9 mouse cellular contexts compared by ENCODE assay signal in genomic region chr3:89418861-89419250, GRCm38 (mm10). TPM values are rescaled to one million over a fixed set of nuclear protein-coding genes. Genes with fewer than 3 reads are reported as not detected.
A peak's percentile ranks its signal among the peaks of the same experiment; 100 is the strongest.
DNase-seq lines count a peak whose midpoint lies in the region; ATAC-seq lines count a peak whose summit lies in the region.
"Had no signal": no experiment of that assay in that cellular context is flagged by ENCODE, and none has a peak within 500 bp of the region (broad histone marks: within the 10 kb centered on the region; RNA-seq: fewer than 3 reads in every experiment).

No protein-coding gene starts in this region.

- peaks cover 3% of the 10 kb centered on the region; the same call in 1 of the 2 replicates for H3K9me3 ChIP-seq in megakaryocyte, embryonic 14.5 days
- H3K9me3 ChIP-seq in heart, embryonic 15.5 days (replicated peaks) = no peaks in the 10 kb centered on the region
- no peaks in the 10 kb centered on the region for H3K9me3 ChIP-seq in stomach, embryonic 14.5 days (ENCODE audit: control insufficient read depth, low read depth, low read length)

- peak overlapping the region; percentile 72 for H3K9ac ChIP-seq in heart, embryonic 15.5 days
- peak overlapping the region; percentile 54 for H3K9ac ChIP-seq in stomach, embryonic 14.5 days (replicated peaks; ENCODE audit: low read depth, low read length)

- H3K4me2 ChIP-seq in heart, embryonic 15.5 days = peak overlapping the region; percentile 71
- H3K4me2 ChIP-seq in stomach, embryonic 14.5 days (replicated peaks; ENCODE audit: low read depth, low read length) = peak overlapping the region; percentile 66

- peaks cover 48% of the 10 kb centered on the region for H3K36me3 ChIP-seq in megakaryocyte, embryonic 14.5 days (replicated peaks; ENCODE audit: low read length)
- peaks cover 31% of the 10 kb centered on the region for H3K36me3 ChIP-seq in heart, embryonic 15.5 days
- peaks cover 28% of the 10 kb centered on the region for H3K36me3 ChIP-seq in stomach, embryonic 14.5 days (ENCODE audit: control insufficient read depth, insufficient read depth, low read length)

- ATAC-seq in megakaryocyte, adult 5-6 weeks (ENCODE audit: poor library complexity, severe bottlenecking) = no peak
- peak; percentile 34; the same call in 1 of the 2 replicates for ATAC-seq in erythroblast, adult 5-6 weeks (replicated peaks; ENCODE audit: low FRiP score, poor library complexity, severe bottlenecking)
- peak; percentile 37 for ATAC-seq in heart, embryonic 15.5 days (replicated peaks; ENCODE audit: insufficient number of reproducible peaks, insufficient read depth, low FRiP score, low read depth)
- ATAC-seq in stomach, embryonic 14.5 days (ENCODE audit: insufficient number of reproducible peaks, insufficient read depth, low FRiP score, low read depth) = peak; percentile 17; the same call in 1 of the 2 replicates

- H3K27me3 ChIP-seq in megakaryocyte, embryonic 14.5 days (replicated peaks) = no peaks in the 10 kb centered on the region
- H3K27me3 ChIP-seq in heart, embryonic 15.5 days = no peaks in the 10 kb centered on the region
- H3K27me3 ChIP-seq in stomach, embryonic 14.5 days (ENCODE audit: control insufficient read depth, insufficient read depth, low read length) = no peaks in the 10 kb centered on the region

- H3K4me1 ChIP-seq in megakaryocyte, embryonic 14.5 days = peaks cover 59% of the 10 kb centered on the region
- peaks cover 46% of the 10 kb centered on the region for H3K4me1 ChIP-seq in heart, embryonic 15.5 days (replicated peaks)
- H3K4me1 ChIP-seq in stomach, embryonic 14.5 days (ENCODE audit: control insufficient read depth, insufficient read depth, low read length) = peaks cover 42% of the 10 kb centered on the region

- DNase-seq in kidney, postnatal 10 days = peak; percentile 94
- DNase-seq in lung, postnatal 36 days = peak; percentile 92
- no peak for DNase-seq in layer of hippocampus, adult 11-12 months (ENCODE audit: low spot score)

- H3K4me3 ChIP-seq in megakaryocyte, embryonic 14.5 days (replicated peaks) = peak overlapping the region; percentile 95
- peak overlapping the region; percentile 70 for H3K4me3 ChIP-seq in heart, embryonic 15.5 days
- H3K4me3 ChIP-seq in stomach, embryonic 14.5 days (ENCODE audit: low read depth, low read length) = peak overlapping the region; percentile 53

- peak overlapping the region; percentile 99 for H3K27ac ChIP-seq in heart, embryonic 15.5 days
- peak overlapping the region; percentile 97 for H3K27ac ChIP-seq in stomach, embryonic 14.5 days (ENCODE audit: low read length)

- under 1% methylated on average over 16 of the region's 16 CpGs for WGBS in heart, embryonic 15.5 days
- WGBS in stomach, embryonic 14.5 days = under 1% methylated on average over 16 of the region's 16 CpGs

RNA-seq across cellular contexts. Expression of gene Shc1, which starts 0.6 kb away (rescaled TPM):
- 22.7 and 67.6 TPM in 2 replicates for polyA plus RNA-seq in megakaryocyte, embryonic 14.5 days (2012; ENCODE audit: insufficient read depth, low replicate concordance)
- 42.9 and 51.6 TPM in 2 replicates for total RNA-seq in megakaryocyte, adult 5-6 weeks (2015)
- 52.4 and 55.1 TPM in 2 replicates for total RNA-seq in megakaryocyte, adult 5-6 weeks (2017)
- 14.4 and 25.2 TPM in 2 replicates for total RNA-seq in erythroblast, adult 5-6 weeks (2015; ENCODE audit: low replicate concordance)
- 21.3 and 24.1 TPM in 2 replicates for total RNA-seq in erythroblast, adult 5-6 weeks (2017; ENCODE audit: low replicate concordance)
- polyA plus RNA-seq in heart, embryonic 15.5 days (2015; fragmentation: Nextera tagmentation; extraction: Ambion mirVana) = 60.6 and 79.9 TPM in 2 replicates
- polyA plus RNA-seq in stomach, embryonic 14.5 days (2014; fragmentation: Nextera tagmentation; extraction: Ambion mirVana) = 68.7 and 73.2 TPM in 2 replicates

RNA-seq across cellular contexts. Expression of gene Cks1b, which starts 0.7 kb away (rescaled TPM):
- polyA plus RNA-seq in megakaryocyte, embryonic 14.5 days (2012; ENCODE audit: insufficient read depth, low replicate concordance) = 16.4 and 53.9 TPM in 2 replicates
- 157 and 174 TPM in 2 replicates for total RNA-seq in megakaryocyte, adult 5-6 weeks (2015)
- 126 and 134 TPM in 2 replicates for total RNA-seq in megakaryocyte, adult 5-6 weeks (2017)
- total RNA-seq in erythroblast, adult 5-6 weeks (2015; ENCODE audit: low replicate concordance) = 67.9 and 79.9 TPM in 2 replicates
- 37.4 and 42.1 TPM in 2 replicates for total RNA-seq in erythroblast, adult 5-6 weeks (2017; ENCODE audit: low replicate concordance)
- polyA plus RNA-seq in heart, embryonic 15.5 days (2015; fragmentation: Nextera tagmentation; extraction: Ambion mirVana) = 266 and 291 TPM in 2 replicates
- polyA plus RNA-seq in stomach, embryonic 14.5 days (2014; fragmentation: Nextera tagmentation; extraction: Ambion mirVana) = 470 and 503 TPM in 2 replicates

RNA-seq across cellular contexts. Expression of gene Flad1, which starts 7.2 kb away (rescaled TPM):
- 23.1 and 23.4 TPM in 2 replicates for polyA plus RNA-seq in megakaryocyte, embryonic 14.5 days (2012; ENCODE audit: insufficient read depth, low replicate concordance)
- 9.7 and 11.6 TPM in 2 replicates for total RNA-seq in megakaryocyte, adult 5-6 weeks (2015)
- 10.8 and 11.8 TPM in 2 replicates for total RNA-seq in megakaryocyte, adult 5-6 weeks (2017)
- 2.1 and 6.3 TPM in 2 replicates for total RNA-seq in erythroblast, adult 5-6 weeks (2015; ENCODE audit: low replicate concordance)
- total RNA-seq in erythroblast, adult 5-6 weeks (2017; ENCODE audit: low replicate concordance) = 1.8 and 3.1 TPM in 2 replicates
- polyA plus RNA-seq in heart, embryonic 15.5 days (2015; fragmentation: Nextera tagmentation; extraction: Ambion mirVana) = 34.0 and 35.1 TPM in 2 replicates
- polyA plus RNA-seq in stomach, embryonic 14.5 days (2014; fragmentation: Nextera tagmentation; extraction: Ambion mirVana) = 22.3 and 24.5 TPM in 2 replicates

RNA-seq across cellular contexts. Expression of gene Pygo2, which starts 11.2 kb away (rescaled TPM):
- 35.3 and 137 TPM in 2 replicates for polyA plus RNA-seq in megakaryocyte, embryonic 14.5 days (2012; ENCODE audit: insufficient read depth, low replicate concordance)
- 23.2 and 28.2 TPM in 2 replicates for total RNA-seq in megakaryocyte, adult 5-6 weeks (2015)
- total RNA-seq in megakaryocyte, adult 5-6 weeks (2017) = 11.2 and 18.2 TPM in 2 replicates
- total RNA-seq in erythroblast, adult 5-6 weeks (2015; ENCODE audit: low replicate concordance) = 9.8 and 11.5 TPM in 2 replicates
- 5.6 and 12.4 TPM in 2 replicates for total RNA-seq in erythroblast, adult 5-6 weeks (2017; ENCODE audit: low replicate concordance)
- polyA plus RNA-seq in heart, embryonic 15.5 days (2015; fragmentation: Nextera tagmentation; extraction: Ambion mirVana) = 21.1 and 28.1 TPM in 2 replicates
- 39.7 and 49.2 TPM in 2 replicates for polyA plus RNA-seq in stomach, embryonic 14.5 days (2014; fragmentation: Nextera tagmentation; extraction: Ambion mirVana)

RNA-seq across cellular contexts. Expression of gene Lenep, which starts 16.3 kb away (rescaled TPM):
- polyA plus RNA-seq in megakaryocyte, embryonic 14.5 days (2012; ENCODE audit: insufficient read depth, low replicate concordance) = 0.31 and 0.95 TPM in 2 replicates
- total RNA-seq in megakaryocyte, adult 5-6 weeks (2015) = 1.6 and 2.3 TPM in 2 replicates
- 0.37 and 0.44 TPM in 2 replicates for total RNA-seq in megakaryocyte, adult 5-6 weeks (2017)
- 0.63 and 3.7 TPM in 2 replicates for total RNA-seq in erythroblast, adult 5-6 weeks (2015; ENCODE audit: low replicate concordance)
- 0.17 TPM in 1 of 2 replicates, not detected in the other for total RNA-seq in erythroblast, adult 5-6 weeks (2017; ENCODE audit: low replicate concordance)
- 1.7 TPM in 1 of 2 replicates, not detected in the other for polyA plus RNA-seq in heart, embryonic 15.5 days (2015; fragmentation: Nextera tagmentation; extraction: Ambion mirVana)
- polyA plus RNA-seq in stomach, embryonic 14.5 days (2014; fragmentation: Nextera tagmentation; extraction: Ambion mirVana) = 0.55 TPM in 1 of 2 replicates, not detected in the other
- total RNA-seq: left cerebral cortex, postnatal 10 days had no signal
